Mouse (Mus musculus): ENCODE data around the gene Gm826. TPM values are rescaled to one million over a fixed set of nuclear protein-coding genes. Genes with fewer than 3 reads are reported as not detected.

The Gm826 gene
- polyA plus RNA-seq, 1 experiment from 2014 or later, result not detected

GRCm38 (mm10) chr2:160357442-160357841, 23.5 kb upstream of the Gm826 start:
- 19% methylated on average over 4 of the region's 4 CpGs for WGBS
- H3K27ac ChIP-seq (ENCODE audit: low read depth, low read length), result no peak overlapping the region
- no peak overlapping the region for H3K4me2 ChIP-seq (ENCODE audit: low read depth, low read length)
- H3K4me1 ChIP-seq (ENCODE audit: control insufficient read depth, insufficient read depth, low read length), result no peaks in the 10 kb centered on the region
- H3K27me3 ChIP-seq (ENCODE audit: control insufficient read depth, insufficient read depth, low read length), result peaks cover 32% of the 10 kb centered on the region
- no peak for ATAC-seq (ENCODE audit: low read depth)
- H3K36me3 ChIP-seq (ENCODE audit: control insufficient read depth, insufficient read depth, low read length), result no peaks in the 10 kb centered on the region
- no peak overlapping the region for H3K9ac ChIP-seq (replicated peaks; ENCODE audit: low read depth, low read length)
- H3K4me3 ChIP-seq (ENCODE audit: low read depth, low read length), result no peak overlapping the region
- no peaks in the 10 kb centered on the region for H3K9me3 ChIP-seq (ENCODE audit: control insufficient read depth, low read length)

- no peaks in the 10 kb centered on the region for H3K9me3 ChIP-seq (ENCODE audit: control insufficient read depth, low read length)
- H3K9ac ChIP-seq (replicated peaks; ENCODE audit: low read depth, low read length), result no peak overlapping the region
- no peaks in the 10 kb centered on the region for H3K4me1 ChIP-seq (ENCODE audit: control insufficient read depth, insufficient read depth, low read length)
- no peak overlapping the region for H3K4me3 ChIP-seq (ENCODE audit: low read depth, low read length)
- H3K27ac ChIP-seq (ENCODE audit: low read depth, low read length), result no peak overlapping the region
- ATAC-seq (ENCODE audit: low read depth), result no peak
- H3K4me2 ChIP-seq (ENCODE audit: low read depth, low read length), result no peak overlapping the region
- H3K36me3 ChIP-seq (ENCODE audit: control insufficient read depth, insufficient read depth, low read length), result no peaks in the 10 kb centered on the region
- H3K27me3 ChIP-seq (ENCODE audit: control insufficient read depth, insufficient read depth, low read length), result peaks cover 24% of the 10 kb centered on the region
- 62% methylated on average over 5 of the region's 5 CpGs for WGBS
Measured at GRCm38 (mm10) chr2:160356132-160356531, 22.2 kb upstream of the Gm826 start.

GRCm38 (mm10) chr2:160354319-160354718, 20.4 kb upstream of the Gm826 start:
- Histone ChIP-seq H3K9me3 (ENCODE audit: control insufficient read depth, low read length) (no peaks in the 10 kb centered on the region), H3K4me1 (ENCODE audit: control insufficient read depth, insufficient read depth, low read length) (no peaks in the 10 kb centered on the region), H3K27ac (ENCODE audit: low read depth, low read length) (no peak overlapping the region), H3K9ac (replicated peaks; ENCODE audit: low read depth, low read length) (no peak overlapping the region), H3K27me3 (ENCODE audit: control insufficient read depth, insufficient read depth, low read length) (peaks cover 15% of the 10 kb centered on the region), H3K36me3 (ENCODE audit: control insufficient read depth, insufficient read depth, low read length) (no peaks in the 10 kb centered on the region), H3K4me3 (ENCODE audit: low read depth, low read length) (no peak overlapping the region), H3K4me2 (ENCODE audit: low read depth, low read length) (no peak overlapping the region)
- WGBS, result 65% methylated on average over 2 of the region's 2 CpGs
- ATAC-seq (ENCODE audit: low read depth), result no peak

- Histone ChIP-seq H3K4me1 (ENCODE audit: control insufficient read depth, insufficient read depth, low read length) (no peaks in the 10 kb centered on the region), H3K4me2 (ENCODE audit: low read depth, low read length) (no peak overlapping the region), H3K36me3 (ENCODE audit: control insufficient read depth, insufficient read depth, low read length) (no peaks in the 10 kb centered on the region), H3K9ac (replicated peaks; ENCODE audit: low read depth, low read length) (no peak overlapping the region), H3K9me3 (ENCODE audit: control insufficient read depth, low read length) (no peaks in the 10 kb centered on the region), H3K4me3 (ENCODE audit: low read depth, low read length) (no peak overlapping the region), H3K27ac (ENCODE audit: low read depth, low read length) (no peak overlapping the region), H3K27me3 (ENCODE audit: control insufficient read depth, insufficient read depth, low read length) (peaks cover 7% of the 10 kb centered on the region)
- ATAC-seq (ENCODE audit: low read depth), result no peak
- 61% methylated on average over 2 of the region's 2 CpGs for WGBS
Measured at GRCm38 (mm10) chr2:160353581-160353980, 19.6 kb upstream of the Gm826 start.

GRCm38 (mm10) chr2:160351038-160351574, 17.1 kb upstream of the Gm826 start:
- H3K4me3 ChIP-seq (ENCODE audit: low read depth, low read length), result no peak overlapping the region
- peaks cover 3% of the 10 kb centered on the region; the same call in 1 of the 2 replicates for H3K27me3 ChIP-seq (ENCODE audit: control insufficient read depth, insufficient read depth, low read length)
- no peaks in the 10 kb centered on the region for H3K36me3 ChIP-seq (ENCODE audit: control insufficient read depth, insufficient read depth, low read length)
- H3K4me2 ChIP-seq (ENCODE audit: low read depth, low read length), result no peak overlapping the region
- H3K9me3 ChIP-seq (ENCODE audit: control insufficient read depth, low read length), result no peaks in the 10 kb centered on the region
- ATAC-seq (ENCODE audit: low read depth), result no peak
- no peaks in the 10 kb centered on the region for H3K4me1 ChIP-seq (ENCODE audit: control insufficient read depth, insufficient read depth, low read length)
- no peak overlapping the region for H3K27ac ChIP-seq (ENCODE audit: low read depth, low read length)
- 18% methylated on average over 8 of the region's 8 CpGs for WGBS
- H3K9ac ChIP-seq (replicated peaks; ENCODE audit: low read depth, low read length), result no peak overlapping the region

- Histone ChIP-seq H3K9me3 (ENCODE audit: control insufficient read depth, low read length) (no peaks in the 10 kb centered on the region), H3K27me3 (ENCODE audit: control insufficient read depth, insufficient read depth, low read length) (peaks cover 3% of the 10 kb centered on the region; the same call in 1 of the 2 replicates), H3K36me3 (ENCODE audit: control insufficient read depth, insufficient read depth, low read length) (no peaks in the 10 kb centered on the region), H3K4me2 (ENCODE audit: low read depth, low read length) (no peak overlapping the region), H3K9ac (replicated peaks; ENCODE audit: low read depth, low read length) (no peak overlapping the region), H3K27ac (ENCODE audit: low read depth, low read length) (no peak overlapping the region), H3K4me3 (ENCODE audit: low read depth, low read length) (no peak overlapping the region), H3K4me1 (ENCODE audit: control insufficient read depth, insufficient read depth, low read length) (no peaks in the 10 kb centered on the region)
- WGBS, result 88% methylated on average over 4 of the region's 4 CpGs
- ATAC-seq (ENCODE audit: low read depth), result no peak
Measured at GRCm38 (mm10) chr2:160349578-160349977, 15.6 kb upstream of the Gm826 start.

- no peak overlapping the region for H3K9ac ChIP-seq (replicated peaks; ENCODE audit: low read depth, low read length)
Measured at GRCm38 (mm10) chr2:160348796-160349195, 14.8 kb upstream of the Gm826 start.

GRCm38 (mm10) chr2:160348072-160348604, 14.2 kb upstream of the Gm826 start:
- H3K4me3 ChIP-seq (ENCODE audit: low read depth, low read length), result no peak overlapping the region
- H3K4me2 ChIP-seq (ENCODE audit: low read depth, low read length), result no peak overlapping the region
- 66% methylated on average over 4 of the region's 4 CpGs for WGBS
- no peaks in the 10 kb centered on the region for H3K9me3 ChIP-seq (ENCODE audit: control insufficient read depth, low read length)
- H3K36me3 ChIP-seq (ENCODE audit: control insufficient read depth, insufficient read depth, low read length), result no peaks in the 10 kb centered on the region
- H3K27me3 ChIP-seq (ENCODE audit: control insufficient read depth, insufficient read depth, low read length), result no peaks in the 10 kb centered on the region
- H3K9ac ChIP-seq (replicated peaks; ENCODE audit: low read depth, low read length), result no peak overlapping the region
- no peaks in the 10 kb centered on the region for H3K4me1 ChIP-seq (ENCODE audit: control insufficient read depth, insufficient read depth, low read length)
- ATAC-seq (ENCODE audit: low read depth), result no peak
- no peak overlapping the region for H3K27ac ChIP-seq (ENCODE audit: low read depth, low read length)

More at GRCm38 (mm10) chr2:160348796-160349195, 14.8 kb upstream of the Gm826 start:
- Histone ChIP-seq H3K4me1 (ENCODE audit: control insufficient read depth, insufficient read depth, low read length) (no peaks in the 10 kb centered on the region), H3K9me3 (ENCODE audit: control insufficient read depth, low read length) (no peaks in the 10 kb centered on the region), H3K4me3 (ENCODE audit: low read depth, low read length) (no peak overlapping the region), H3K27me3 (ENCODE audit: control insufficient read depth, insufficient read depth, low read length) (peaks cover 3% of the 10 kb centered on the region; the same call in 1 of the 2 replicates), H3K36me3 (ENCODE audit: control insufficient read depth, insufficient read depth, low read length) (no peaks in the 10 kb centered on the region), H3K27ac (ENCODE audit: low read depth, low read length) (no peak overlapping the region), H3K4me2 (ENCODE audit: low read depth, low read length) (no peak overlapping the region)
- WGBS, result 46% methylated on average over 7 of the region's 7 CpGs
- no peak for ATAC-seq (ENCODE audit: low read depth)

- Histone ChIP-seq H3K9ac (replicated peaks; ENCODE audit: low read depth, low read length) (no peak overlapping the region), H3K36me3 (ENCODE audit: control insufficient read depth, insufficient read depth, low read length) (no peaks in the 10 kb centered on the region), H3K4me1 (ENCODE audit: control insufficient read depth, insufficient read depth, low read length) (no peaks in the 10 kb centered on the region), H3K9me3 (ENCODE audit: control insufficient read depth, low read length) (no peaks in the 10 kb centered on the region), H3K27ac (ENCODE audit: low read depth, low read length) (no peak overlapping the region), H3K4me3 (ENCODE audit: low read depth, low read length) (no peak overlapping the region), H3K27me3 (ENCODE audit: control insufficient read depth, insufficient read depth, low read length) (no peaks in the 10 kb centered on the region), H3K4me2 (ENCODE audit: low read depth, low read length) (no peak overlapping the region)
- ATAC-seq (ENCODE audit: low read depth), result no peak
Measured at GRCm38 (mm10) chr2:160345644-160346043, 11.7 kb upstream of the Gm826 start.

Measured in neural tube, embryonic 14.5 days (tissue).